9 mouse cellular contexts compared by ENCODE assay signal in genomic region chr11:70539423-70539822, GRCm38 (mm10). TPM values are rescaled to one million over a fixed set of nuclear protein-coding genes. Genes with fewer than 3 reads are reported as not detected.
DNase-seq lines count a peak whose midpoint lies in the region; ATAC-seq and TF ChIP-seq lines count a peak whose summit lies in the region.
"Had no signal": no experiment of that assay in that cellular context is flagged by ENCODE, and none has a peak within 500 bp of the region (broad histone marks: within the 10 kb centered on the region; RNA-seq: fewer than 3 reads in every experiment).

No protein-coding gene starts in this region.

- peak overlapping the region; percentile 57 for H3K4me3 ChIP-seq in lung, embryonic 14.5 days (ENCODE audit: low read depth, low read length)
- H3K4me3 ChIP-seq in embryonic facial prominence, embryonic 15.5 days (replicated peaks) = peak overlapping the region; percentile 62
- H3K4me3 ChIP-seq in neural tube, embryonic 14.5 days (ENCODE audit: low read depth, low read length) = peak overlapping the region; percentile 53

- peak overlapping the region; percentile 77 for H3K4me2 ChIP-seq in lung, embryonic 14.5 days
- H3K4me2 ChIP-seq in embryonic facial prominence, embryonic 15.5 days (replicated peaks) = peak overlapping the region; percentile 83
- H3K4me2 ChIP-seq in neural tube, embryonic 14.5 days (ENCODE audit: low read depth, low read length) = peak overlapping the region; percentile 70

- H3K9ac ChIP-seq in lung, embryonic 14.5 days = peak overlapping the region; percentile 68
- H3K9ac ChIP-seq in embryonic facial prominence, embryonic 15.5 days = peak overlapping the region; percentile 52; the same call in 1 of the 2 replicates
- H3K9ac ChIP-seq in neural tube, embryonic 14.5 days (replicated peaks; ENCODE audit: low read depth, low read length) = 0 out of 2 replicates have a peak overlapping the region, but pooled peaks have one; percentile 11

- no peak for TF ChIP-seq CTCF in lung, embryonic 14.5 days (IDR thresholded peaks at IDR 0.05; ENCODE audit: low read depth)

- no peaks in the 10 kb centered on the region for H3K36me3 ChIP-seq in lung, embryonic 14.5 days (ENCODE audit: insufficient read depth)
- no peaks in the 10 kb centered on the region for H3K36me3 ChIP-seq in embryonic facial prominence, embryonic 15.5 days
- H3K36me3 ChIP-seq in neural tube, embryonic 14.5 days (ENCODE audit: control insufficient read depth, insufficient read depth, low read length) = no peaks in the 10 kb centered on the region

- peak; percentile 3 for DNase-seq in lung, embryonic 14.5 days
- DNase-seq in lung, postnatal 4 days = no peak
- DNase-seq in large intestine, adult 2 months (ENCODE audit: low read depth, low spot score) = peak; percentile 65
- no peak for DNase-seq in urinary bladder, adult 18-20 months (ENCODE audit: low spot score in 2 of 2)
- no peak for DNase-seq in layer of hippocampus, adult 11-12 months (ENCODE audit: low spot score)

- 15% methylated on average over 9 of the region's 9 CpGs for WGBS in lung, embryonic 14.5 days
- 17% methylated on average over 9 of the region's 9 CpGs for WGBS in embryonic facial prominence, embryonic 15.5 days
- WGBS in large intestine, adult 2 months = 2% methylated on average over 9 of the region's 9 CpGs
- 19% methylated on average over 9 of the region's 9 CpGs for WGBS in neural tube, embryonic 14.5 days

- no peaks in the 10 kb centered on the region for H3K9me3 ChIP-seq in lung, embryonic 14.5 days (ENCODE audit: low read depth, low read length)
- no peaks in the 10 kb centered on the region for H3K9me3 ChIP-seq in embryonic facial prominence, embryonic 15.5 days (replicated peaks)
- H3K9me3 ChIP-seq in neural tube, embryonic 14.5 days (ENCODE audit: control insufficient read depth, low read length) = no peaks in the 10 kb centered on the region

- no peak for ATAC-seq in lung, embryonic 14.5 days (ENCODE audit: insufficient read depth)
- ATAC-seq in embryonic facial prominence, embryonic 15.5 days (ENCODE audit: insufficient number of reproducible peaks, low FRiP score, low TSS enrichment, low read depth) = no peak
- ATAC-seq in neural tube, embryonic 14.5 days (ENCODE audit: low read depth) = no peak; the same call in 1 of the 2 replicates
- ATAC-seq in monocyte, adult 5-6 weeks (replicated peaks; ENCODE audit: insufficient number of reproducible peaks, low FRiP score, low TSS enrichment, poor library complexity, severe bottlenecking) = no peak

- H3K4me1 ChIP-seq in lung, embryonic 14.5 days (ENCODE audit: insufficient read depth) = no peaks in the 10 kb centered on the region
- H3K4me1 ChIP-seq in embryonic facial prominence, embryonic 15.5 days = peaks cover 16% of the 10 kb centered on the region; the same call in 1 of the 2 replicates
- H3K4me1 ChIP-seq in neural tube, embryonic 14.5 days (ENCODE audit: control insufficient read depth, insufficient read depth, low read length) = no peaks in the 10 kb centered on the region

- no peak overlapping the region; the same call in 1 of the 2 replicates for H3K27ac ChIP-seq in lung, embryonic 14.5 days (ENCODE audit: low read depth)
- H3K27ac ChIP-seq in embryonic facial prominence, embryonic 15.5 days (replicated peaks) = 0 out of 2 replicates have a peak overlapping the region, but pooled peaks have one; percentile 60
- no peak overlapping the region for H3K27ac ChIP-seq in neural tube, embryonic 14.5 days (ENCODE audit: low read depth, low read length)

- H3K27me3 ChIP-seq in lung, embryonic 14.5 days (ENCODE audit: insufficient read depth, low read length) = peaks cover 8% of the 10 kb centered on the region; the same call in 1 of the 2 replicates
- H3K27me3 ChIP-seq in embryonic facial prominence, embryonic 15.5 days = no peaks in the 10 kb centered on the region; the same call in 1 of the 2 replicates
- peaks cover 6% of the 10 kb centered on the region; the same call in 1 of the 2 replicates for H3K27me3 ChIP-seq in neural tube, embryonic 14.5 days (ENCODE audit: control insufficient read depth, insufficient read depth, low read length)

RNA-seq across cellular contexts. Expression of gene Pld2, which starts 0.4 kb away (rescaled TPM):
- 5.9 and 6.4 TPM in 2 replicates for polyA plus RNA-seq in lung, embryonic 14.5 days (2014; fragmentation: Nextera tagmentation; extraction: Ambion mirVana)
- polyA plus RNA-seq in embryonic facial prominence, embryonic 15.5 days (2015; fragmentation: Nextera tagmentation; extraction: Ambion mirVana) = 10.3 and 13.2 TPM in 2 replicates
- 15.4 and 30.5 TPM in 2 replicates for polyA plus RNA-seq in large intestine, adult 2 months (2012; rRNA removed)
- 13.7 and 16.6 TPM in 2 replicates for polyA plus RNA-seq in neural tube, embryonic 14.5 days (2014; fragmentation: Nextera tagmentation; extraction: Ambion mirVana)
- total RNA-seq in monocyte, adult 5-6 weeks (2017) = 5.1 to 22.0 TPM (median 11.1 TPM) in 3 replicates

RNA-seq across cellular contexts. Expression of gene Gm40193, which starts 6.7 kb away (rescaled TPM):
- not detected in 2 replicates for polyA plus RNA-seq in lung, embryonic 14.5 days (2014; fragmentation: Nextera tagmentation; extraction: Ambion mirVana)
- 1.1 and 3.3 TPM in 2 replicates for polyA plus RNA-seq in embryonic facial prominence, embryonic 15.5 days (2015; fragmentation: Nextera tagmentation; extraction: Ambion mirVana)
- polyA plus RNA-seq in large intestine, adult 2 months (2012; rRNA removed) = not detected in 2 replicates
- not detected in 2 replicates for polyA plus RNA-seq in neural tube, embryonic 14.5 days (2014; fragmentation: Nextera tagmentation; extraction: Ambion mirVana)
- not detected in 3 replicates for total RNA-seq in monocyte, adult 5-6 weeks (2017)
- polyA plus RNA-seq: inflammation-experienced regulatory T-cells, adult 6 months had no signal

RNA-seq across cellular contexts. Expression of gene Psmb6, which starts 14.3 kb away (rescaled TPM):
- 778 and 813 TPM in 2 replicates for polyA plus RNA-seq in lung, embryonic 14.5 days (2014; fragmentation: Nextera tagmentation; extraction: Ambion mirVana)
- 727 and 733 TPM in 2 replicates for polyA plus RNA-seq in embryonic facial prominence, embryonic 15.5 days (2015; fragmentation: Nextera tagmentation; extraction: Ambion mirVana)
- 394 and 397 TPM in 2 replicates for polyA plus RNA-seq in large intestine, adult 2 months (2012; rRNA removed)
- 743 and 801 TPM in 2 replicates for polyA plus RNA-seq in neural tube, embryonic 14.5 days (2014; fragmentation: Nextera tagmentation; extraction: Ambion mirVana)
- total RNA-seq in monocyte, adult 5-6 weeks (2017) = 181 to 224 TPM (median 209 TPM) in 3 replicates

RNA-seq across cellular contexts. Expression of gene Gltpd2, which starts 20.4 kb away (rescaled TPM):
- polyA plus RNA-seq in lung, embryonic 14.5 days (2014; fragmentation: Nextera tagmentation; extraction: Ambion mirVana) = 0.30 and 0.55 TPM in 2 replicates
- 0.44 and 0.59 TPM in 2 replicates for polyA plus RNA-seq in embryonic facial prominence, embryonic 15.5 days (2015; fragmentation: Nextera tagmentation; extraction: Ambion mirVana)
- 0.98 and 4.7 TPM in 2 replicates for polyA plus RNA-seq in large intestine, adult 2 months (2012; rRNA removed)
- polyA plus RNA-seq in neural tube, embryonic 14.5 days (2014; fragmentation: Nextera tagmentation; extraction: Ambion mirVana) = 0.27 TPM in 1 of 2 replicates, not detected in the other
- total RNA-seq in monocyte, adult 5-6 weeks (2017) = not detected in 3 replicates
- polyA plus RNA-seq: inflammation-experienced regulatory T-cells, adult 6 months had no signal

RNA-seq across cellular contexts. Expression of gene Mink1, which starts 23.3 kb away (rescaled TPM):
- 15.2 and 15.4 TPM in 2 replicates for polyA plus RNA-seq in lung, embryonic 14.5 days (2014; fragmentation: Nextera tagmentation; extraction: Ambion mirVana)
- polyA plus RNA-seq in embryonic facial prominence, embryonic 15.5 days (2015; fragmentation: Nextera tagmentation; extraction: Ambion mirVana) = 16.7 and 20.3 TPM in 2 replicates
- polyA plus RNA-seq in large intestine, adult 2 months (2012; rRNA removed) = 41.3 and 75.5 TPM in 2 replicates
- polyA plus RNA-seq in neural tube, embryonic 14.5 days (2014; fragmentation: Nextera tagmentation; extraction: Ambion mirVana) = 20.2 and 22.0 TPM in 2 replicates
- total RNA-seq in monocyte, adult 5-6 weeks (2017) = 50.8 to 81.3 TPM (median 55.8 TPM) in 3 replicates

Comparison
In these comparisons a context has a peak if more than half of its experiments do, and no peak if none do; other contexts are left out.
1. DNase-seq: peak in lung, embryonic 14.5 days (single experiment) and large intestine, adult 2 months (single experiment); none in lung, postnatal 4 days (0 of 2), urinary bladder, adult 18-20 months (0 of 2) and layer of hippocampus, adult 11-12 months (single experiment).
2. H3K9ac ChIP-seq: peak in every context shown above with its lines; median percentile 68 in lung, embryonic 14.5 days; 52 in embryonic facial prominence, embryonic 15.5 days; 11 in neural tube, embryonic 14.5 days.
3. Peak in every context shown above with its lines, with median percentiles within 50 percentile points of each other: H3K4me2 ChIP-seq and H3K4me3 ChIP-seq.